Mouse (Mus musculus): ENCODE data around the gene Mib2.
"Not testable (repeated sequence)": the region's sequence is repeated elsewhere in the genome, so short reads cannot be mapped to it uniquely, and the experiment has no call there.

Mib2 gene

GRCm38 (mm10) chr4:155668689-155669597, at the start of gene Mib2:
Gene Mib2, minus strand, starts transcription at chr4:155669198.
- DNase-seq (ENCODE audit: low spot score in 2 of 2), result peak; percentile 93 to 96

GRCm38 (mm10) chr4:155710521-155711252, 41.7 kb upstream of the Mib2 start:
- DNase-seq (ENCODE audit: low spot score in 2 of 2), result no peak

- no peak for DNase-seq (ENCODE audit: low spot score in 2 of 2)
These were observed 40.0 kb upstream of the Mib2 start for GRCm38 (mm10) chr4:155708988-155709387.

- DNase-seq (ENCODE audit: low spot score in 2 of 2), result no peak
These were observed 39.6 kb upstream of the Mib2 start for GRCm38 (mm10) chr4:155708582-155708981.

- no peak for DNase-seq (ENCODE audit: low spot score in 2 of 2)
These were observed 36.6 kb upstream of the Mib2 start for GRCm38 (mm10) chr4:155705592-155705929.

GRCm38 (mm10) chr4:155704721-155705591, 36.0 kb upstream of the Mib2 start, which contains the start of gene Ssu72:
Gene Ssu72, plus strand, starts transcription at chr4:155704800.
- peak; percentile 91 to 93 for DNase-seq (ENCODE audit: low spot score in 2 of 2)

- DNase-seq (ENCODE audit: low spot score in 2 of 2), result no peak
These were observed 34.5 kb upstream of the Mib2 start for GRCm38 (mm10) chr4:155703425-155703929.

GRCm38 (mm10) chr4:155700425-155700824, 31.4 kb upstream of the Mib2 start:
- DNase-seq (ENCODE audit: low spot score in 2 of 2), result no peak

GRCm38 (mm10) chr4:155696261-155697255, 27.6 kb upstream of the Mib2 start:
- DNase-seq (ENCODE audit: low spot score in 2 of 2), result no peak

- DNase-seq (ENCODE audit: low spot score in 2 of 2), result no peak
These were observed 26.6 kb upstream of the Mib2 start for GRCm38 (mm10) chr4:155695531-155696062.

GRCm38 (mm10) chr4:155694482-155695401, 25.7 kb upstream of the Mib2 start:
- peak in 1 of 2 experiments; percentile 67 for DNase-seq (ENCODE audit: low spot score in 2 of 2)

GRCm38 (mm10) chr4:155694111-155694481, 25.1 kb upstream of the Mib2 start, which contains the start of gene Fndc10:
Gene Fndc10, plus strand, starts transcription at chr4:155694342.
- DNase-seq (ENCODE audit: low spot score in 2 of 2), result peak; percentile 60 to 70

- no peak for DNase-seq (ENCODE audit: low spot score in 2 of 2)
These were observed 23.4 kb upstream of the Mib2 start for GRCm38 (mm10) chr4:155692421-155692820.

GRCm38 (mm10) chr4:155690571-155691375, 21.8 kb upstream of the Mib2 start:
- DNase-seq (ENCODE audit: low spot score in 2 of 2), result no peak

- DNase-seq (ENCODE audit: low spot score in 2 of 2), result not testable (repeated sequence)
These were observed 18.8 kb upstream of the Mib2 start for GRCm38 (mm10) chr4:155687764-155688163.

GRCm38 (mm10) chr4:155683670-155684277, 14.8 kb upstream of the Mib2 start:
- not testable (repeated sequence) for DNase-seq (ENCODE audit: low spot score in 2 of 2)

- no peak for DNase-seq (ENCODE audit: low spot score in 2 of 2)
These were observed 7.0 kb upstream of the Mib2 start for GRCm38 (mm10) chr4:155675991-155676390.

GRCm38 (mm10) chr4:155672082-155672481, 3.1 kb upstream of the Mib2 start:
- DNase-seq (ENCODE audit: low spot score in 2 of 2), result no peak
